Mouse (Mus musculus): ENCODE measurements around the gene Sfxn2. TPM values are rescaled to one million over a fixed set of nuclear protein-coding genes. Genes with fewer than 3 reads are reported as not detected.

Gene Sfxn2
- total RNA-seq, 1 experiment from 2014 or later = 12.5 TPM

- ATAC-seq (replicated peaks in 1 of 2; ENCODE audit: insufficient read depth in 1 of 2, low FRiP score in 2 of 2, low TSS enrichment in 1 of 2, low read depth in 1 of 2, poor library complexity in 2 of 2, severe bottlenecking in 2 of 2) = no peak
Observed at GRCm38 (mm10) chr19:46573990-46574389, 825 bp downstream of the Sfxn2 start.

- ATAC-seq (replicated peaks in 1 of 2; ENCODE audit: insufficient read depth in 1 of 2, low FRiP score in 2 of 2, low TSS enrichment in 1 of 2, low read depth in 1 of 2, poor library complexity in 2 of 2, severe bottlenecking in 2 of 2) = no peak
Observed at GRCm38 (mm10) chr19:46575196-46575595, 2.0 kb downstream of the Sfxn2 start.

GRCm38 (mm10) chr19:46587823-46588508 is 14.8 kb downstream of the Sfxn2 start:
- ATAC-seq (replicated peaks in 1 of 2; ENCODE audit: insufficient read depth in 1 of 2, low FRiP score in 2 of 2, low TSS enrichment in 1 of 2, low read depth in 1 of 2, poor library complexity in 2 of 2, severe bottlenecking in 2 of 2) = peak; percentile 59 to 88; a peak in 3 of 4 replicates

- ATAC-seq (replicated peaks in 1 of 2; ENCODE audit: insufficient read depth in 1 of 2, low FRiP score in 2 of 2, low TSS enrichment in 1 of 2, low read depth in 1 of 2, poor library complexity in 2 of 2, severe bottlenecking in 2 of 2) = no peak
Observed at GRCm38 (mm10) chr19:46591575-46591974, 18.4 kb downstream of the Sfxn2 start.

DNA sequence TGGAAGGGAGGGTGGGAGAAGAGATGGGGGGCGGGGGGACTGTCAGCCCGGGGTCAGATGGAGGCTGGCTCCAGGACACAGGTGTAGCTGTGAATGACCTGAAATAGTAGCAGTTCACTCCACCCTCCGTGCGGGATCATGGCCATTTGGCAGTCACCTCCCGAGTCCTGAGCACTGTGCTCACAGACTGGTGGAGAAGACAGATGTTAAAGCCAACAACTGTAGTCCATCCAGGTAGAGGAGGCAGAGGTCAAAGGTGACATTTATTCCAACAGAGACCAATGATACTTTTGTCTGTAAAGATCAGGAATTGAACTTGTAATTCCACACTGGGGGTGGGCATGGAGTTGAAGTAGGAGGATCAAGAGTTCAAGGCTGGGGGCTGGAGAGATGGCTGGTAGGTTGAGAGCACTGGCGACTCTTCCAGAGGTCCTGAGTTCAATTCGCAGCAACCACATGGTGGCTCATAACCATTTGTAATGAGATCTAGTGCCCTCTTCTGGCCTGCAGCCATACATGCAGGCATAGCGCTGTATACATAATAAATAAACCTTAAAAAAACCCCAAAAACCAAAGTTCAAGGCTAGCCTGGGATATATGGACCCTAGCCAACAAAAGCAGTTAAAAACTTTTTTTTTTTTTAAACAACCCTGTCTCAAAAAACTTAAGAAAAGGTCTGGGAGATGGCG is 19.7 kb downstream of the Sfxn2 start:
- no peak for ATAC-seq (replicated peaks in 1 of 2; ENCODE audit: insufficient read depth in 1 of 2, low FRiP score in 2 of 2, low TSS enrichment in 1 of 2, low read depth in 1 of 2, poor library complexity in 2 of 2, severe bottlenecking in 2 of 2)

- no peak for ATAC-seq (replicated peaks in 1 of 2; ENCODE audit: insufficient read depth in 1 of 2, low FRiP score in 2 of 2, low TSS enrichment in 1 of 2, low read depth in 1 of 2, poor library complexity in 2 of 2, severe bottlenecking in 2 of 2)
Observed at GRCm38 (mm10) chr19:46598187-46598586, 25.0 kb downstream of the Sfxn2 start.

GRCm38 (mm10) chr19:46598720-46599252 is 25.6 kb downstream of the Sfxn2 start, which contains the start of gene Wbp1l:
Gene Wbp1l, plus strand, starts transcription at chr19:46599084.
- peak; percentile 97 to 99 for ATAC-seq (replicated peaks in 1 of 2; ENCODE audit: insufficient read depth in 1 of 2, low FRiP score in 2 of 2, low TSS enrichment in 1 of 2, low read depth in 1 of 2, poor library complexity in 2 of 2, severe bottlenecking in 2 of 2)

GRCm38 (mm10) chr19:46599375-46600256 is 26.5 kb downstream of the Sfxn2 start:
- ATAC-seq (replicated peaks in 1 of 2; ENCODE audit: insufficient read depth in 1 of 2, low FRiP score in 2 of 2, low TSS enrichment in 1 of 2, low read depth in 1 of 2, poor library complexity in 2 of 2, severe bottlenecking in 2 of 2) = no peak

DNA sequence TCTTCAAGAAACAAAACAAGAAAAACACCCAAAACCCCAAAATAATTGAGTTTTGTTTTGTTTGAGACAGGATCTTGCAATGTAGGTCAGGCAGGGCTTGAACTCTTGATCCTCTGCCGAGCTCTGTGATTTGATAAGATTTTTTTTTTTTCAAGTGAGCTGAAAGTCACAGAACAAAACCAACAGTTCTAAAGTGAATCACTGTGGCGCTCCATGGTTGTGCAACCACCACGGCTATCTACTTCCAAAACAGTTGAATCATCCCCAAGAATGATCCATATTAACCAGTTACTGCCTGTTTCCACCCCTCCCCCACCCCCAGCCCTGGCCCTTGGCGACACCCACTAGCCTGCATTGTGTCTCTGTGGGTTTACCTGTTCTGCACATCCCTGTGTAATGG is 27.2 kb downstream of the Sfxn2 start:
- no peak for ATAC-seq (replicated peaks in 1 of 2; ENCODE audit: insufficient read depth in 1 of 2, low FRiP score in 2 of 2, low TSS enrichment in 1 of 2, low read depth in 1 of 2, poor library complexity in 2 of 2, severe bottlenecking in 2 of 2)

GRCm38 (mm10) chr19:46601491-46601890 is 28.3 kb downstream of the Sfxn2 start:
- no peak for ATAC-seq (replicated peaks in 1 of 2; ENCODE audit: insufficient read depth in 1 of 2, low FRiP score in 2 of 2, low TSS enrichment in 1 of 2, low read depth in 1 of 2, poor library complexity in 2 of 2, severe bottlenecking in 2 of 2)

- ATAC-seq (replicated peaks in 1 of 2; ENCODE audit: insufficient read depth in 1 of 2, low FRiP score in 2 of 2, low TSS enrichment in 1 of 2, low read depth in 1 of 2, poor library complexity in 2 of 2, severe bottlenecking in 2 of 2) = no peak
Observed at GRCm38 (mm10) chr19:46602406-46602805, 29.2 kb downstream of the Sfxn2 start.

GRCm38 (mm10) chr19:46606718-46607117 is 33.6 kb downstream of the Sfxn2 start:
- no peak for ATAC-seq (replicated peaks in 1 of 2; ENCODE audit: insufficient read depth in 1 of 2, low FRiP score in 2 of 2, low TSS enrichment in 1 of 2, low read depth in 1 of 2, poor library complexity in 2 of 2, severe bottlenecking in 2 of 2)

DNA sequence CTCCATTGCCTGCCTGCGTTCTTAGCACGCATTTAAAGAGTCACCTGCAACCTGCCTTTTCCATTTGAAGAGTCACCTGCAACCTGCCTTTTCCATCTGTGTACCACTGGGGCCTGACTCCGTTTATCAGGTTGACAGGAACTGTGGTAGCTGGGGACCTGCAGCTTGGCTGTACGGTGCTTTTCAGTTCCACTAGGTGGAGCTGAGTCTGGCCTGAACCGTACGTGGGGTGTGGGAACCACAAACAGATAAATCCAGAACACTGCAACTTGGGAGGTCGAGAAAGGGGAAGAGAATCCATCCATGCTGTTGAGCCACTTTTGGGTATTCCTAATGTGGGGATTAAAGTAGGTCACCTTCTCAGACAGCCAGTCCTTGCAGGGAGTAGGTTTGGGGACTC is 34.3 kb downstream of the Sfxn2 start:
- peak; percentile 42 to 46; a peak in 2 of 4 replicates for ATAC-seq (replicated peaks in 1 of 2; ENCODE audit: insufficient read depth in 1 of 2, low FRiP score in 2 of 2, low TSS enrichment in 1 of 2, low read depth in 1 of 2, poor library complexity in 2 of 2, severe bottlenecking in 2 of 2)

DNA sequence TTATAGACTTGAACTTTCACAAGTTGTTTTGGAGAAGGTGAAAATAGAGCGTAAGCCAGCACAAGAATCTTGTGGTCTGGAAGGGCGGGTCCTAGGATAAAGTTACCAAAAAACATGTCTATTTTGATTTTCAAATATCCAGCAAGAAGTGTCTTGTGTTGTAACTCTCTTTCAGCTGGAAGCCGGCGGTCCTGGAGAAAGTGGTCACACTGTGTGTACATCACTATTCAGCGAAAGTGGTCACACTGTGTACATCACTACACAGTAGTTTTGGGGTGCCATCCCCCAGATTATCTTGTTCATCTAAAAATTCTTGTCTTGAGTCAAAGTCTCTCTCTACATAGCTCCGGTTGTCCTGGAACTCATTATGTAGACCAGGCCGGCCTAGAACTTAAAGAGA is 35.0 kb downstream of the Sfxn2 start:
- ATAC-seq (replicated peaks in 1 of 2; ENCODE audit: insufficient read depth in 1 of 2, low FRiP score in 2 of 2, low TSS enrichment in 1 of 2, low read depth in 1 of 2, poor library complexity in 2 of 2, severe bottlenecking in 2 of 2) = no peak

GRCm38 (mm10) chr19:46616378-46616777 is 43.2 kb downstream of the Sfxn2 start:
- no peak for ATAC-seq (replicated peaks in 1 of 2; ENCODE audit: insufficient read depth in 1 of 2, low FRiP score in 2 of 2, low TSS enrichment in 1 of 2, low read depth in 1 of 2, poor library complexity in 2 of 2, severe bottlenecking in 2 of 2)

DNA sequence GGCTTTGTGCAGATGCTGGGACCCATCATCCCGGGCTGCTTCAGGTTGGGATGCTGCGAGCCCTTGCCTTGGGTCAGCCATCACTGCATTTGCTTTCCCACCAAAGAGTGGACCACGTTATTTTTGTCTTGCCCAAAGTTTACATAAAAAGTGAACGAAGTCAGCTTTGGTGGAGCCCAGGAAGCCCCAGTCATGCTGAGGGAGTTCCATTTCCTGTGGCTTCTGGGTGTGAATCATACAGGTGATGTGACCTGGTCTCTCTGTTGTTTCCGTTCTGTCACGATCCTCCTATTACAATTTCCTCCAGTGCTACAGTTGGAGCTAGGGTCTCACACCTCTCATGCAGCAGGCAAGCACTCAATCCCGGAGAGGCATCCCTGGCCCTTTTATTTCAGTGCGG is 44.2 kb downstream of the Sfxn2 start:
- ATAC-seq (replicated peaks in 1 of 2; ENCODE audit: insufficient read depth in 1 of 2, low FRiP score in 2 of 2, low TSS enrichment in 1 of 2, low read depth in 1 of 2, poor library complexity in 2 of 2, severe bottlenecking in 2 of 2) = no peak

GRCm38 (mm10) chr19:46618322-46618721 is 45.2 kb downstream of the Sfxn2 start:
- peak; percentile 46 to 68; a peak in 3 of 4 replicates for ATAC-seq (replicated peaks in 1 of 2; ENCODE audit: insufficient read depth in 1 of 2, low FRiP score in 2 of 2, low TSS enrichment in 1 of 2, low read depth in 1 of 2, poor library complexity in 2 of 2, severe bottlenecking in 2 of 2)

DNA sequence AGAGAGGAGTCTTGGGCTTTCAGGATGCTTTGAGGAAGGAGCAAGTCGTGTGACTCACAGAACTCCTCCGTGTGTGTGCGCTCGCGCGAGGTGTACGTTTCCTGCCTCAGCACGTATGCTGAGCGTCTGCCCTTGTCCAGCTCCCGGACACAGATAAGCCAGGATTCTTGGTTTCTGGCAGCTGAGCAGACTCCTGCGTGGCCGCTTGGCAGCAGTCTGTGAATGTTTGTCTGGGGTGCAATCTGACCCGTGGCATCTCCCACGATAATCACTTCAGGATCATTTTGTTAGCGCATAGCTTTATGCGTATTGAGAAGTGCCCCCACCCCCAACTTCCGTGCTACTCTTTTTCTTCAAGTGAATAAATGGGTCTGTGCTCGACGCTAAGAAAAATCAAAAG is 45.8 kb downstream of the Sfxn2 start:
- ATAC-seq (replicated peaks in 1 of 2; ENCODE audit: insufficient read depth in 1 of 2, low FRiP score in 2 of 2, low TSS enrichment in 1 of 2, low read depth in 1 of 2, poor library complexity in 2 of 2, severe bottlenecking in 2 of 2) = no peak

Measured in hematopoietic stem cell, adult 5-6 weeks (primary cell).